Mouse (Mus musculus): Measurements from ENCODE around the gene Asic2.

- no peak for TF ChIP-seq CTCF (conservative IDR thresholded peaks at IDR 0.05; ENCODE audit: low read length)
- TF ChIP-seq POU5F1 (IDR thresholded peaks at IDR 0.05; ENCODE audit: borderline replicate concordance, low read length) = no peak
These were observed 519.0 kb downstream of the Asic2 start for GRCm38 (mm10) chr11:81449271-81449705.

Data from E14TG2a.4 (cell line).